Mouse (Mus musculus) lung, postnatal 36 days (tissue): Measurements from ENCODE around the gene Slc4a1.
"Not testable (repeated sequence)": the region's sequence is repeated elsewhere in the genome, so short reads cannot be mapped to it uniquely, and the experiment has no call there.

Source experiments
- DNase-seq: peaks from one replicate; pipeline ENCODE4 v3.0.0; 2022; ENCODE audit warnings: mixed read lengths

The Slc4a1 gene

GRCm38 (mm10) chr11:102398007-102398825 lies 32.2 kb upstream of the Slc4a1 start:
- peak; percentile 34 for DNase-seq

DNA sequence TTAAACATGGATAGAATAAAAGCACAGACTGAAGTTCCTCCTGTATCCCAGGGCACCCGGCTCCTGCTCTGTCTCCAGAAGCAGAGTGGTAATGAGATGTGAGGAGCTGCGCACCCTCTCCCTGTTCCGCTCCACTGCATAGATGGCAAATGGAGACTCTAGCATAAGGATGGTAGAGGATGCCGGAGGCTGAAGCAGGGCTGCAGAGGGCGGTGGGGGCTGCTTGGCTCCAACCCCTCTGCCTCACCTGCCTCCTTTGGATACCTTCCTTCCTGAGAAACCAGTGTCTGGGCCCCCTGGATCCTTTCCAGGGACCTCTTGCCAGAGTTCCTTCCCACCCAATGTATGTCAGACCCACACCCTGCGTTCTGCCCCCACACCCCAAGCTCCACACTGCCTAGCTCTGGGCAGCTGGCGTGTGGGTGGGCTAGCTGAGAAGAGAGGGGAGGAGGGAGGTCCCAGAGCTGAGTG lies 30.7 kb upstream of the Slc4a1 start:
- DNase-seq = no peak

- no peak for DNase-seq
Observed at GRCm38 (mm10) chr11:102396263-102396662, 30.3 kb upstream of the Slc4a1 start.

DNA sequence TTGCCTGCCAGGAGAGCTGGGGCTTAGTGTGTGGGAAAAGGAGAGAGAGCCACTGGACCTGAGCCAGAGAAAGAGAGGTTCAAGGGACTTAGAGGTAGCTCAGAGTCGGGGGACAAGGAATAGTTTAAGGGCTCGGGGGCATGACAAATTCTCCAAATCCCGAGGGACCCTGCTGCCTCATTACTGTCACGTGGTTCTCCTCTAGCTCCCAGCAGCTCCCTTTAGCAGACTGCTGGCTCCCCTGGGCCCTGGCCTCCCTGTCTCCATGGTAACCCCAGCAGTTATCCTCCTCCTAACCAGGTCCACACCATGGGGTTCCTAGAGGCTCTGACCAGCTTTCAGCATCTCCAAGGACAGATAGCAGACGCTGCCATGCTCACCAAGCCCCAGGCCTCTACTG lies 29.2 kb upstream of the Slc4a1 start:
- DNase-seq = no peak

- DNase-seq = no peak
Observed at GRCm38 (mm10) chr11:102394421-102395124, 28.6 kb upstream of the Slc4a1 start.

GRCm38 (mm10) chr11:102393719-102394420 lies 27.9 kb upstream of the Slc4a1 start:
- no peak for DNase-seq

- DNase-seq = peak; percentile 71
Observed at GRCm38 (mm10) chr11:102393238-102393634, 27.2 kb upstream of the Slc4a1 start, which contains the start of gene Rundc3a. Gene Rundc3a (plus strand): TSS chr11:102393403.

DNA sequence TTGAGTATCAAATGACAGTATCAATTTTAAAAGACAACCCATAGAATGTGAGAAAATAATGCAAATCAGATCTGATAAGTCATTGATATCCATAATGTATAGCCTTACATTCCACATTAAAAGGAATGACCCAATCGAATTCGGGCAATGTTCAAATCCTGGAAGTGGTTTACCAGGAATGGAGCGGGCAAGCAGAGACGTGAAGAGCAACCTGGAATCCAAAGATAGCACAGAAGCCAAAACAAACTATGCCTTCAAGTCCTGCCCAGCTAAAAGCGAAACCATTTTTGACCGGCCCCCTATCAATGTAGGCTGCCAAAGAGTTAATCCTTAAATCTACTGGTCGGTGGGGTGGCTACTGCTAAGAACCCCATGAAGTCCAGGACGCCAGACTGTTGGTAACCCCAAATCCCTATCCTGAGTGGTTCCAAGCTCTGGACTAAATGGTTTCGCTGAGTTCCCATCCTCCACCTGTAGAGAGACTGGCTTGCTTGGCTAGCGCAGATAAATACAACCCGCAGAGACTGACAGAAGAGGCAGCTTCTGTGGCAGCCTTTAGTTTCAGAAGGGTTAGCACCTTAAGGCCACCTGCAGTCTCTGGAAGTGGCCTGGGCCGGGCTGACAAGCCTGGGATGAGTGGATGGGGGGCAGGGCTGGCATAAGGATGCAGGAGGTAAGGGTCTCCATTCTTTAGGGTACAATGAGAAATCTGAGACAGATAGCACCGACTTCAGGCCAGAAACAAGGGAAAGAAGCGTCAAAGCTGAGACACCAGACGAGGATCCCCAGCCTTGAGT lies 26.6 kb upstream of the Slc4a1 start:
- no peak for DNase-seq

DNA sequence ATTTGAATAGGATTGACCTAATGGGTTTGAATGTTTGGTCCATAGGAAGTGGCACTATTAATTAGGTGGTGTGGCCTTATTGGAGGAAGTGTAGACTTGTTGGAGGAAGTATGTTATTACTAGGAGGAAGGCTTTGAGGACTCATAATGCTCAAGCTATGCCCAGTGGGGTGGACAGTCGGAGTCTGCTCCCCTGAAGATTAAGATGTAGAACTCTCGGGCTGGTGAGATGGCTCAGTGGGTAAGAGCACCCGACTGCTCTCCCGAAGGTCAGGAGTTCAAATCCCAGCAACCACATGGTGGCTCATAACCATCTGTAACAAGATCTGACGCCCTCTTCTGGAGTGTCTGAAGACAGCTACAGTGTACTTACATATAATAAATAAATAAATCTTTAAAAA lies 23.4 kb upstream of the Slc4a1 start:
- DNase-seq = not testable (repeated sequence)

DNA sequence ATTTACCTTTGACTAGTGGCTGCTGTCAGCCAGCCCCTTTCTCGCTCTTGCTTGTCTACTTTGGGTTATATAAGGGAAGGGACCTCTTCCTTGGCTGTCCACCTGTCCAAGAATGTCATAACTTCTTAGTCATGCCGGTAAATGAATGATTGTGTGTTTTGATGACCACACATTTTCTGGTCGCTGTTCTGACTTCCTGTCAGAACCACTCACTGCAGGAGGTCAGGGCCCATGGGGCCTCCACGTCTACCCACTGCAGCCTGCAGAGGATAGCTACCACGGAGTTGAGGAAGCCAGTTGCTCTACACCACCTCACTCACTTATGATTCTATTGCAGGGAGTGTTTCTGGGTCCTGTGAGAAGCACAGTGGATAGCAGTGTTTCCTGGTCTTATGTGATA lies 20.1 kb upstream of the Slc4a1 start:
- no peak for DNase-seq

DNA sequence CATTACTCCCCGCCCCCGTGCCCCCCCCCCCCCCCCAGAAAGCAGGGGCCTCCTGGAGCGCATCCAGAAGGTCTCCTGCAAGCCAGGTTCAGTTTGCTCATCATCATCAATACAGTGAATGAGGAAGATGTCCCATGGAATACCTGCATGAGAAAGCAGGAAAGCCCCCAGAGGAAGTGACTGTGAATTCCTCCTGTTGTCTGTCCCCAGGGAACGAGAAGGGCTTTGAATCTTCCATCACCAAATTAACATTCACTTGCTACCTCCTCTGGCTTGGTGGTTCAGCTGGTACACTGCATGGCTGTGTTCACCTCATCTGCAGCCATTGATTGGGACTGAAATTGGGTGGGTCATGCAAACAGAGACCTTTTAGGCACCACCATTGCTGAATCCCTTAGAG lies 19.1 kb upstream of the Slc4a1 start:
- no peak for DNase-seq

DNA sequence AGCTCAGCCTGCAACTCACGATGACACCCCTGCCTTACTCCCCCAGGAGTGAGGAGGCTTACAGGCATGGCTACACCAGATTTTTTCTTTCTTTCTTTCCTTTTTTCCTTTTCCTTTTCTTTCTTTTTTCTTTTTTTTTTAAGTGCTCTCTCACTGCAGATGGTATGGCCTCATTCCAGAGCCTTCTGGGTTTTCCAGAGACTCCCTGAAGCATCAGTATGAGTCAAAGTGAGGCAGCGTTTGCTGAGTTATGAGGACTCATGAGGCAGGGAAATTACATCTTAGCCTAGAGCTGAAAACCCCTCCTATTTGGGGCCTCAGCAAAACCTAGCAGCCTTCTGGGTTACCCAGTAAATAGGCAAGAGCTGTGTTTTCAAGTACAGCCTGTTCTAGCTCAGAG lies 18.4 kb upstream of the Slc4a1 start:
- no peak for DNase-seq

GRCm38 (mm10) chr11:102383365-102384136 lies 17.5 kb upstream of the Slc4a1 start:
- no peak for DNase-seq

DNA sequence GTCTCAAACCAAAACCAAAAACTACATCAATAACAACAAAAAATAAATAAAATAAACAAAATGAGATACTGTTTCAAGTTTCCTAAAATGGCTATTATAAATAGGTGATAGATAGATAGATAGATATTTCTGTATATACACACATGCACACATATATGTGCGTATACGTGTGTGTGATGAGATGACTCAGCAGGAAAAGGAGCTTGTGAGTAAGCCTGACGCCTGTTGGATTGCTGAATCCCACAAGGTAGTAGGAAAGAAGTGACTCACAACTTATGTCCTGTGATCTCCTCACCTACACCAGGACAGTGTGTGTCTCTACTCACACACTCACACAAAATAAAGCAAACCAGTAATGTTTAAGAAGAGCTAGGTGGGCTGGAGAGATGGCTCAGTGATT lies 16.8 kb upstream of the Slc4a1 start:
- DNase-seq = no peak

DNA sequence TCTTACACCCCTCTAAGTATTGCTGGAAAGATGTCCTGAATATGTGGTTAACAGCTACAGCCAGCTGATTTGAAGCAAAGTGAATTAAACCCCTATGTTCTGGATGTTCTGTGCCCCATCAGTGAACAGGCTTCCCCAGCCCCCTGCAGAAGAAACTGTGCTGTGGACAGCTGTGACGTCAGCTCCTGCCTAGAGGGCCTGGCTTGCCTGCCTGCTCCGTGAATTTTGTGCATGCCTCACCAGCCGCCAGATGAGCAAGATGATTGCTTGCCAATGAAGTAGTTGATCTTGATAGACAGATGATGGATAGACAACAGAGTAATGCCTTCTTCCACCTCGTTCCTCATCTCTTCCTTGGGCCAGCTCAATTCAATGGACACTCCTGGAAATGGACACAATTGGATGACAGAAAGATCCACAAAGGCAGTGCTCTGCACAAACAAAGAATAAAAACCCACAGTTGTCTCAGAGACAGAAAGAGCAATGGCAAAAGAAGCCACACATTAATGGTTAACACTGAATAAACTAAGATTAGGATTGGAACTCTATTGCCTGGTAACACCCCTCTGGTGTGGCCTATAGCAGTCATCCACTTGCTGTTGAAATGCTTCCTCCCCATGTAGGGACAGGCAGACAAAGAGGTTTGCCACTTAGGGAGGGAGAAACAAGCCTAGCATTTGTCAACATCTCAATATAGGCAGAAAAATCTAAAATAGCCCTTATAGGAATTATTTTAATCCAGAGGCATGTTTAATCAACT lies 15.5 kb upstream of the Slc4a1 start:
- no peak for DNase-seq

DNA sequence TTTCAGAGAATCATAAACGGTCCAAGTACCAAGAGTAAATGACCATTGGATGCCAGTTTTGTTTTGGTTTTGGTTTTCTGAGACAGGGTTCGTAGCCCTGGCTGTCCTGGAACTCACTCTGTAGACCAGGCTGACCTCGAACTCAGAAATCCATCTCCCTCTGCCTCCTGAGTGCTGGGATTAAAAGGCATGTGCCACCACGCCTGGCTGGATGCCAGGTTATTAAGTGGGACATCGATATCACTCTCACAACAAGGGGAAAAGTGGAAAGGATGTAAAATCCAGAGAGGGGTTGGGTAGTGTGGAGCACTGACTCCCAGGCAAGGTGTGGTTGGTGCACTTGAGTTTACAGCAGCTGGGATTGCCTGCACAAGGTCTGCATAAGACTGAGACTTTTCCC lies 14.1 kb upstream of the Slc4a1 start:
- DNase-seq = no peak

DNA sequence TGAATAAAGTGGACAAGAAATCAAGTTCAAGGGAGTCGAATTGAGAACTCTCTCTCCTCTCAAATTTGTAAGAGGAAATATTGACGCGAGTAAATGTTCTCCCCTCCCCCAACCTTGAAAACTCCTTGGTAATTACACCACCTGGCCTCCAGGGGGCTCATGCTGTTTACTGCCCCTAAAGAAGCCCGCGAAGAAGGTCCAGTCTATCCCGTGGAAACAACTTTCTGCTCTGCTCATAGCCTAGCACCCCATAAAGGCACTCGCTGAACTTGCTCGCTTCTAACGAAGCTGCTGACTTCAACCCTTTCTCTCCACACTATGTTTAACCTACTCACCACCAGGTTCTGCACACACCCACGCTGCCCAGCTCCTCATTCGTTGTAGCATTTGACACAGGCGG lies 11.2 kb upstream of the Slc4a1 start:
- DNase-seq = no peak

DNA sequence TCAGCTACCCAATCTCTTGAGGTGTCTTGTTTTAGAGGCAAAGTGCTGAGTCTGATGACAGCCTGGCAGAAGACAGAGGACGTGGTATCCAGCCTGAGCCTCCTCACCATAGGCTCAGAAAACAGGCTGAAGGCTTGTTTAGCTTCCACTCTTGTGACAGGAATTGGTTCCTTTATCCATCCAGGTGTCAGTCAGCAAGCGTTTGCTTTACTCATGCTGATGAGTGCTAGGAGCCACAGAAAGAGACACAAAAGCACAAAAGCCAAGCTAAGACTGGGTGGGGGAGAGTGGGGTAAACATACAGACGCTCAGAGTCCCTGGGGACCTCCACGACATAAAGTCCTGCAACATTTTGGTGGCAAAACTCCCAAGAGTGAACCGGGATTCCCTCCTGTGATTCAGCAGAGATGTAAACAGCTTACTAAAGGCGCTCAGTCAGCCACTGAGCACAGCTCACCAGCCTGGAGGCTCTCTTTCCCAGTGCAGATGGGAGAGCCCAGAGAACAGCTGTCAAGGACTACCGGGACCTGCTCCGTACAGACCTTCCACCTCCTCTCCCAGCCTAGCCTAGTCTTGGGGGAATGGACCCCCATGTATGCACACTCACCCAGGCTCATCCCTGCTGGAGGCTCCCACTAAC lies 10.3 kb upstream of the Slc4a1 start:
- DNase-seq = no peak

GRCm38 (mm10) chr11:102375196-102376173 lies 9.5 kb upstream of the Slc4a1 start:
- DNase-seq = peak; percentile 54
